Mouse (Mus musculus) forebrain, embryonic 15.5 days (tissue): ENCODE measurements at regions not wholly inside any gene's neighbourhood (a gene's known extent, or its start where the extent isn't known, plus 50 kb on each side); places are given as distances from the start of the nearest gene placed in this dataset.

Experiments used
- ATAC-seq: fragments of 200-750 bp; cut with Nextera tagmentation; replicated peaks from 2 replicates; pipeline ENCODE4 v1.8.0; 2017; ENCODE audit warnings: mild to moderate bottlenecking, moderate TSS enrichment, moderate library complexity
- H3K27ac ChIP-seq: fragments of 300-500 bp; sonication (generic); replicated peaks from 2 replicates; pipeline ENCODE4 v1.5.1; 2015; ENCODE audit warnings: mild to moderate bottlenecking, inconsistent platforms
- H3K27me3 ChIP-seq: fragments of 300-500 bp; sonication (generic); 2 replicates; pipeline ENCODE4 v1.6.1; 2015; ENCODE audit warnings: inconsistent platforms
- H3K36me3 ChIP-seq: fragments of 300-500 bp; sonication (generic); 2 replicates; pipeline ENCODE4 v1.6.1; 2015; ENCODE audit warnings: mild to moderate bottlenecking, inconsistent platforms
- H3K4me1 ChIP-seq: fragments of 300-500 bp; sonication (generic); 2 replicates; pipeline ENCODE4 v1.6.1; 2015; ENCODE audit warnings: inconsistent platforms
- H3K4me2 ChIP-seq: fragments of 300-500 bp; sonication (generic); replicated peaks from 2 replicates; pipeline ENCODE4 v1.6.1; 2015; ENCODE audit warnings: mild to moderate bottlenecking, inconsistent platforms
- H3K4me3 ChIP-seq: fragments of 300-500 bp; sonication (generic); 2 replicates; pipeline ENCODE4 v1.5.1; 2015; ENCODE audit warnings: mild to moderate bottlenecking, inconsistent platforms
- H3K9ac ChIP-seq: fragments of 300-500 bp; sonication (generic); replicated peaks from 2 replicates; pipeline ENCODE4 v1.6.1; 2015; ENCODE audit warnings: mild to moderate bottlenecking, inconsistent platforms
- H3K9me3 ChIP-seq: fragments of 300-500 bp; sonication (generic); 2 replicates; pipeline ENCODE4 v1.6.1; 2016; ENCODE audit warnings: inconsistent platforms
- WGBS: fragments of 180-500 bp; shearing (Covaris S2); methylation state at CpG from one replicate; pipeline ENCODE4 v1.1.7; 2015; ENCODE audit warnings: mixed read lengths; 5-methylcytosine and 5-hydroxymethylcytosine counted together

- Histone ChIP-seq H3K4me1 (no peaks in the 10 kb centered on the region), H3K4me2 (no peak overlapping the region)
- 87% methylated on average over 2 of the region's 2 CpGs for WGBS
Measured at GRCm38 (mm10) chr10:38147421-38147820, 674.2 kb downstream of the Rfpl4b start.

GRCm38 (mm10) chr10:38139196-38139595, 682.4 kb downstream of the Rfpl4b start:
- ATAC-seq: no peak
- Histone ChIP-seq H3K27ac (no peak overlapping the region), H3K9ac (no peak overlapping the region), H3K4me1 (no peaks in the 10 kb centered on the region), H3K27me3 (no peaks in the 10 kb centered on the region), H3K4me3 (no peak overlapping the region), H3K9me3 (no peaks in the 10 kb centered on the region), H3K4me2 (no peak overlapping the region), H3K36me3 (no peaks in the 10 kb centered on the region)

More at GRCm38 (mm10) chr10:38147421-38147820, 674.2 kb downstream of the Rfpl4b start:
- no peak for ATAC-seq
- no peak overlapping the region for H3K9ac ChIP-seq
- no peak overlapping the region for H3K4me3 ChIP-seq
- H3K9me3 ChIP-seq: no peaks in the 10 kb centered on the region
- no peaks in the 10 kb centered on the region for H3K27me3 ChIP-seq
- H3K36me3 ChIP-seq: no peaks in the 10 kb centered on the region
- H3K27ac ChIP-seq: no peak overlapping the region

- Histone ChIP-seq H3K27me3 (no peaks in the 10 kb centered on the region), H3K4me2 (no peak overlapping the region), H3K36me3 (no peaks in the 10 kb centered on the region), H3K4me3 (no peak overlapping the region), H3K27ac (no peak overlapping the region), H3K4me1 (no peaks in the 10 kb centered on the region), H3K9ac (no peak overlapping the region), H3K9me3 (no peaks in the 10 kb centered on the region)
- no peak for ATAC-seq
- WGBS: 81% methylated on average over 3 of the region's 3 CpGs
Measured at GRCm38 (mm10) chr10:38121911-38122573, 699.5 kb downstream of the Rfpl4b start.

- Histone ChIP-seq H3K4me3 (no peak overlapping the region), H3K27ac (no peak overlapping the region), H3K9ac (no peak overlapping the region), H3K4me1 (no peaks in the 10 kb centered on the region), H3K27me3 (no peaks in the 10 kb centered on the region), H3K9me3 (no peaks in the 10 kb centered on the region), H3K4me2 (no peak overlapping the region), H3K36me3 (no peaks in the 10 kb centered on the region)
- no peak for ATAC-seq
- WGBS: 83% methylated on average over 1 of the region's 1 CpGs
Measured at GRCm38 (mm10) chr10:38118601-38119000, 703.0 kb downstream of the Rfpl4b start.

- no peak for ATAC-seq
- Histone ChIP-seq H3K4me1 (no peaks in the 10 kb centered on the region), H3K4me3 (no peak overlapping the region), H3K27ac (no peak overlapping the region), H3K9ac (no peak overlapping the region), H3K27me3 (no peaks in the 10 kb centered on the region), H3K4me2 (no peak overlapping the region), H3K9me3 (no peaks in the 10 kb centered on the region), H3K36me3 (no peaks in the 10 kb centered on the region)
- WGBS: 88% methylated on average over 1 of the region's 1 CpGs
Measured at GRCm38 (mm10) chr10:38116516-38116915, 705.1 kb downstream of the Rfpl4b start.

- 88% methylated on average over 2 of the region's 2 CpGs for WGBS
- no peak overlapping the region for H3K27ac ChIP-seq
- no peak for ATAC-seq
- H3K27me3 ChIP-seq: no peaks in the 10 kb centered on the region
- no peak overlapping the region for H3K4me2 ChIP-seq
- H3K36me3 ChIP-seq: no peaks in the 10 kb centered on the region
- no peaks in the 10 kb centered on the region for H3K9me3 ChIP-seq
- H3K4me1 ChIP-seq: no peaks in the 10 kb centered on the region
- H3K9ac ChIP-seq: no peak overlapping the region
- no peak overlapping the region for H3K4me3 ChIP-seq
Measured at GRCm38 (mm10) chr10:38114194-38114593, 707.4 kb downstream of the Rfpl4b start.

- 60% methylated on average over 6 of the region's 6 CpGs for WGBS
- Histone ChIP-seq H3K27me3 (no peaks in the 10 kb centered on the region), H3K27ac (no peak overlapping the region), H3K4me2 (no peak overlapping the region), H3K9ac (no peak overlapping the region), H3K4me3 (no peak overlapping the region), H3K36me3 (no peaks in the 10 kb centered on the region), H3K4me1 (peaks cover 4% of the 10 kb centered on the region; the same call in 1 of the 2 replicates), H3K9me3 (no peaks in the 10 kb centered on the region)
- no peak for ATAC-seq
Measured at GRCm38 (mm10) chr10:38108591-38108990, 713.0 kb downstream of the Rfpl4b start.

DNA sequence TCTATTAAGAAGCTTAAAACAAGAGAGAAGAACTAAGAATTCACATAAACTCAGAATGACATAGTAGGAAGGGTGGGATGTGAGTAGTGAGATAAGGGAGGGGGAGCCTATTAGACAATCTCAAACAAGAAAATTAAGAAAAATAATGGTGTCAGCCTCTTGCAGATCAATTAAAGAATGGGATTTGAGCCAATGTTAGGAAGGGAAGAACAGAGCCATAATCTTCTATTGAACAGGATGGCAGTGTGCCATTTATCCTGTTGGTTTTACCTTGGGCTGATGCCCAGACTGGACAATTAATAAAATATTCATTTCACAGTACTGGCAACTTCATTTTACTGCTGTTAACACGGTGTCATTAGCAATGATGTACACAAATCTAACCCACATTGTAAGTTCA, 718.0 kb downstream of the Rfpl4b start:
- no peaks in the 10 kb centered on the region for H3K9me3 ChIP-seq
- no peaks in the 10 kb centered on the region for H3K27me3 ChIP-seq
- H3K9ac ChIP-seq: no peak overlapping the region
- H3K4me3 ChIP-seq: no peak overlapping the region
- 41% methylated on average over 1 of the region's 1 CpGs for WGBS
- no peak overlapping the region for H3K27ac ChIP-seq
- H3K36me3 ChIP-seq: no peaks in the 10 kb centered on the region
- peak; percentile 84 for ATAC-seq
- peaks cover 6% of the 10 kb centered on the region; the same call in 1 of the 2 replicates for H3K4me1 ChIP-seq
- H3K4me2 ChIP-seq: no peak overlapping the region

- H3K4me3 ChIP-seq: no peak overlapping the region
- H3K27me3 ChIP-seq: no peaks in the 10 kb centered on the region
- H3K9me3 ChIP-seq: no peaks in the 10 kb centered on the region
- H3K9ac ChIP-seq: no peak overlapping the region
- H3K36me3 ChIP-seq: no peaks in the 10 kb centered on the region
- no peak overlapping the region for H3K27ac ChIP-seq
- no peak overlapping the region for H3K4me2 ChIP-seq
- no peak for ATAC-seq
- 95% methylated on average over 2 of the region's 2 CpGs for WGBS
- H3K4me1 ChIP-seq: no peaks in the 10 kb centered on the region
Measured at GRCm38 (mm10) chr10:38078521-38078920, 743.1 kb downstream of the Rfpl4b start.

GRCm38 (mm10) chr10:38072394-38072793, 749.2 kb downstream of the Rfpl4b start:
- ATAC-seq: no peak
- H3K27me3 ChIP-seq: no peaks in the 10 kb centered on the region
- no peaks in the 10 kb centered on the region for H3K4me1 ChIP-seq
- H3K9me3 ChIP-seq: no peaks in the 10 kb centered on the region
- H3K4me2 ChIP-seq: no peak overlapping the region
- no peak overlapping the region for H3K9ac ChIP-seq
- WGBS: 86% methylated on average over 1 of the region's 1 CpGs
- no peak overlapping the region for H3K4me3 ChIP-seq
- H3K36me3 ChIP-seq: no peaks in the 10 kb centered on the region
- H3K27ac ChIP-seq: no peak overlapping the region

DNA sequence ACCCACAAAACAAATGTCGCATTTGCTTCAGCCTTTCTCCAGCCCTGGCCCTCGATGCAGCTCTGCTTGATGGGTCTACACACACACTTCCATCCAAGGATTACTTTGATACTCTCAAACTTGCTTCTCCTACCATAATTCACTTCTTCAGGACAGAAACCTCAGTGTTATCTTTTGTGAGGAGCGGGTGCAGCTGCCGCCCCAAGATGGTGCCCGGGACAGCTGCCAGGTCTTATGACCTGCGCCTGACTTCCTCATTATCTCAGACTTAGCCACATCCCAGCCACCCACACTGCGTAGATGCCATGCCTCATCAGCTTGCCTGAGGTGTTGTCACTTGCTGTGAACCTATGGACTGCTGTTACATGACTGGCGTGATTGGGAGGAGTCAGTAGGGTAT, 762.5 kb downstream of the Rfpl4b start:
- no peak overlapping the region for H3K4me3 ChIP-seq
- H3K27ac ChIP-seq: no peak overlapping the region
- H3K9me3 ChIP-seq: peaks cover 8% of the 10 kb centered on the region; the same call in 1 of the 2 replicates
- 87% methylated on average over 8 of the region's 8 CpGs for WGBS
- H3K36me3 ChIP-seq: no peaks in the 10 kb centered on the region
- ATAC-seq: no peak
- no peaks in the 10 kb centered on the region for H3K4me1 ChIP-seq
- no peak overlapping the region for H3K9ac ChIP-seq
- H3K4me2 ChIP-seq: no peak overlapping the region
- H3K27me3 ChIP-seq: no peaks in the 10 kb centered on the region

DNA sequence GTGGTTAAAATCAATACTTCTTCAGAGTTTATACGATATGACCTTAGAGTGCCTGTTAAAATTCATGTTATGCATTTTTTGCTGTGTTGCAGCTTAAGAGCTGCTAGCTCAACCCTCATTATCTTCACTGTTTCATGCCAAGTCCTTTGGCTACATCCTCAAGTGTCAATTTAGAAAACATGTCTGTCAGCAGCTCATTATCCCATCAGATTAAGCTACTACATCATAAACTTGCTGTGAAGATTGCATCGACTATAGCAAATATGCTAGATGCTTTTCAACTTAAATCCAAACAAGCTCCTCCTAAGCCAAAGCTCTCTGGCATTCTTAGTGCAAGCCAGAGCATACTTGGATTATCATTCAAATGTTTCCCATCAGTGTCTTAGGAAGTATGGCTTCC, 811.1 kb downstream of the Rfpl4b start:
- Histone ChIP-seq H3K36me3 (no peaks in the 10 kb centered on the region), H3K9me3 (no peaks in the 10 kb centered on the region), H3K27me3 (no peaks in the 10 kb centered on the region), H3K4me3 (no peak overlapping the region), H3K27ac (no peak overlapping the region), H3K4me2 (no peak overlapping the region), H3K9ac (no peak overlapping the region), H3K4me1 (peaks cover 7% of the 10 kb centered on the region; the same call in 1 of the 2 replicates)
- WGBS: 41% methylated on average over 2 of the region's 2 CpGs
- ATAC-seq: peak; percentile 86
